Mouse (Mus musculus) C2C12 (cell line): ENCODE measurements around the gene Eva1a. TPM values are rescaled to one million over a fixed set of nuclear protein-coding genes. Genes with fewer than 3 reads are reported as not detected.

Experiments
- H3K27me3 ChIP-seq: one replicate; pipeline ENCODE4 v1.6.1; 2011; ENCODE audit not compliant: control insufficient read depth, insufficient read depth, insufficient read length
- H3K36me3 ChIP-seq: one replicate; pipeline ENCODE4 v1.6.1; 2011; ENCODE audit not compliant: control insufficient read depth, insufficient read depth
- H3K4me3 ChIP-seq: one replicate; pipeline ENCODE4 v1.5.1; 2011; ENCODE audit warnings: mild to moderate bottlenecking, control low read depth; ENCODE audit not compliant: poor library complexity, insufficient read depth, severe bottlenecking
- H3K79me2 ChIP-seq: one replicate; pipeline ENCODE4 v1.6.1; 2011; ENCODE audit not compliant: control insufficient read depth, insufficient read depth
- H3K79me3 ChIP-seq: one replicate; pipeline ENCODE4 v1.6.1; 2011; ENCODE audit warnings: low read depth, control low read depth
- H3ac ChIP-seq: one replicate; pipeline ENCODE3; 2011; ENCODE audit warnings: low read depth; ENCODE audit not compliant: control insufficient read depth, insufficient read length
- CEBPB ChIP-seq: IDR thresholded peaks from one replicate; pipeline ENCODE4 v1.6.1; 2011; ENCODE audit warnings: low read depth, mild to moderate bottlenecking, control low read depth, moderate library complexity
- CTCF ChIP-seq: IDR thresholded peaks from one replicate; pipeline ENCODE4 v1.5.1; 2011; ENCODE audit not compliant: control insufficient read depth, insufficient read depth, insufficient read length
- FOSL1 ChIP-seq: IDR thresholded peaks from one replicate; pipeline ENCODE4 v1.8.0; 2011; ENCODE audit warnings: mild to moderate bottlenecking, low read length; ENCODE audit not compliant: poor library complexity, insufficient read depth, severe bottlenecking
- MAX ChIP-seq: IDR thresholded peaks from one replicate; pipeline ENCODE4 v1.6.1; 2011; ENCODE audit warnings: mild to moderate bottlenecking, control low read depth
- MYOD1 ChIP-seq: IDR thresholded peaks from one replicate; pipeline ENCODE4 v1.6.1; 2011; ENCODE audit warnings: low read depth; ENCODE audit not compliant: control insufficient read depth, insufficient read length
- MYOG ChIP-seq: IDR thresholded peaks from one replicate; pipeline ENCODE4 v1.6.1; 2011; ENCODE audit not compliant: control insufficient read depth, insufficient read length; ENCODE audit errors: extremely low read depth
- USF1 ChIP-seq: IDR thresholded peaks from one replicate; pipeline ENCODE4 v1.6.1; 2011; ENCODE audit warnings: low read depth, mild to moderate bottlenecking, control low read depth, moderate library complexity
- polyA plus RNA-seq: library from polyadenylated mRNA; unstranded; fragments of >200 nt; fragmentation: generic; extraction: Trizol; gene quantifications from one replicate; pipeline ENCODE4 v1.2.1, GENCODE M21; 2012; ENCODE audit warnings: missing spikeins

Eva1a gene
- polyA plus RNA-seq, 1 experiment: 0.64 TPM

- H3K27me3 ChIP-seq: no peaks in the 10 kb centered on the region
- peak overlapping the region; percentile 6 for H3K4me3 ChIP-seq
- H3ac ChIP-seq: peak overlapping the region; percentile 14
- H3K79me2 ChIP-seq: no peaks in the 10 kb centered on the region
- H3K36me3 ChIP-seq: no peaks in the 10 kb centered on the region
- H3K79me3 ChIP-seq: no peaks in the 10 kb centered on the region
- TF ChIP-seq MYOD1 (no peak), CEBPB (no peak), USF1 (no peak), CTCF (no peak), MYOG (no peak), FOSL1 (no peak), MAX (no peak)
Measured at GRCm38 (mm10) chr6:82042296-82043125, 1.7 kb downstream of the Eva1a start.

DNA sequence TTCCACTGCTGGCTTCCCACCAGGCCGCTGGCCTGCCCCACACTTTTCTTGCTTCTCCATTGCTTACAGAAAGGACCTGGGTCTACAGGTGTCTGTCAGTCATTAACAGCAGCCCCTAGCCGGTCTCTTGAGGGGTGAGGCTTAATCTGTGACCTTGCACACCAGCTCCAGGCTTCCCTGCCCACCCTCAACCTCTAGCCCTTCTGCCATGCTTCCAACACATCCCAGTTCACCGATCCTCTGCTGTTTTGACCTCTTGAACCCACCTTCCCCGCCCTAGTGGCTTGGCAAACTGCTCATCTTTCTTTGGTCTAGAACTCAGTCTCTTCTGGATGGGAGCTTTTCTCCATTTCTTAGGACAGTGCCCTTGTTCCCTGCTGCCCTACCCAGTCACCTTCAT is 2.8 kb downstream of the Eva1a start:
- TF ChIP-seq MAX (no peak), USF1 (no peak), CEBPB (no peak), FOSL1 (no peak), CTCF (no peak), MYOG (no peak), MYOD1 (no peak)
- Histone ChIP-seq H3K79me3 (no peaks in the 10 kb centered on the region), H3ac (no peak overlapping the region), H3K27me3 (no peaks in the 10 kb centered on the region), H3K36me3 (no peaks in the 10 kb centered on the region), H3K79me2 (no peaks in the 10 kb centered on the region), H3K4me3 (no peak overlapping the region)

- Histone ChIP-seq H3K79me2 (no peaks in the 10 kb centered on the region), H3ac (no peak overlapping the region), H3K36me3 (no peaks in the 10 kb centered on the region), H3K79me3 (no peaks in the 10 kb centered on the region), H3K27me3 (no peaks in the 10 kb centered on the region), H3K4me3 (no peak overlapping the region)
- no peak for TF ChIP-seq CTCF
- no peak for TF ChIP-seq FOSL1
- TF ChIP-seq USF1: no peak
- no peak for TF ChIP-seq MYOD1
Measured at GRCm38 (mm10) chr6:82044509-82044908, 3.7 kb downstream of the Eva1a start.

- Histone ChIP-seq H3K79me3 (no peaks in the 10 kb centered on the region), H3ac (no peak overlapping the region), H3K79me2 (no peaks in the 10 kb centered on the region), H3K27me3 (no peaks in the 10 kb centered on the region), H3K4me3 (no peak overlapping the region), H3K36me3 (no peaks in the 10 kb centered on the region)
- no peak for TF ChIP-seq USF1
- no peak for TF ChIP-seq MAX
- no peak for TF ChIP-seq MYOG
Measured at GRCm38 (mm10) chr6:82047977-82048376, 7.1 kb downstream of the Eva1a start.

GRCm38 (mm10) chr6:82050201-82050600 is 9.4 kb downstream of the Eva1a start:
- TF ChIP-seq MAX: no peak
- TF ChIP-seq CEBPB: no peak
- no peak for TF ChIP-seq USF1
- TF ChIP-seq MYOD1: no peak
- no peak for TF ChIP-seq CTCF
- TF ChIP-seq MYOG: no peak
- TF ChIP-seq FOSL1: no peak
- Histone ChIP-seq H3K27me3 (no peaks in the 10 kb centered on the region), H3ac (no peak overlapping the region), H3K36me3 (no peaks in the 10 kb centered on the region), H3K4me3 (no peak overlapping the region), H3K79me3 (no peaks in the 10 kb centered on the region), H3K79me2 (no peaks in the 10 kb centered on the region)

DNA sequence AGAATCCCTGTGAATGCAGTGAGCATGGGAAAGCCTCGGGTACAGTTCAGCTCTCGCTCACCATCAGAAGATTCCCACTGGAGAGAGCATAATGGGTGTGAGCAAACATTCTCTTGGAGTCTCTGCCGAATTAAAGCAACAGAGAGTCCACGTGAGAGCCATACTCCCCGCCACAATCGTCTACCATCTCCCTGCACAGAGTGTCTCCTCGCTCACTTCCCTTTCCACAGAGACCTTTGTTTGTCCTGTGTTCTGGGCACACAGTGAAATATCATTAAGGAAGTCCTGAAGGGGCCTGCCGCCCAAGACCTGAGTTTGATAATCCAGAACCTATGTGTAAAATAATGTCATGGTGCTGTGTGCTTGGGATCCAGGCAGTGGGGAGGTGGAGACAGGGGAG is 10.7 kb downstream of the Eva1a start:
- Histone ChIP-seq H3ac (no peak overlapping the region), H3K27me3 (no peaks in the 10 kb centered on the region), H3K79me2 (no peaks in the 10 kb centered on the region), H3K36me3 (no peaks in the 10 kb centered on the region), H3K79me3 (no peaks in the 10 kb centered on the region), H3K4me3 (no peak overlapping the region)
- TF ChIP-seq CEBPB (no peak), CTCF (no peak), USF1 (no peak), MYOG (no peak), MYOD1 (no peak), MAX (no peak), FOSL1 (no peak)
